Mouse (Mus musculus) liver, embryonic 12.5 days (tissue): ENCODE data around the gene 9230112D13Rik. TPM values are rescaled to one million over a fixed set of nuclear protein-coding genes. Genes with fewer than 3 reads are reported as not detected.

Experiments
- ATAC-seq: fragments of 200-750 bp; cut with Nextera tagmentation; 2 replicates; pipeline ENCODE4 v1.8.0; 2017; ENCODE audit warnings: moderate number of reproducible peaks, mild to moderate bottlenecking, moderate library complexity
- H3K27ac ChIP-seq: fragments of 300-500 bp; sonication (generic); 2 replicates; pipeline ENCODE4 v1.5.1; 2016; ENCODE audit warnings: mild to moderate bottlenecking
- H3K27me3 ChIP-seq: fragments of 300-500 bp; sonication (generic); replicated peaks from 2 replicates; pipeline ENCODE4 v1.6.1; 2016; ENCODE audit warnings: mild to moderate bottlenecking, moderate library complexity
- H3K36me3 ChIP-seq: fragments of 300-500 bp; sonication (generic); 2 replicates; pipeline ENCODE4 v1.6.1; 2016; ENCODE audit warnings: mild to moderate bottlenecking, moderate library complexity
- H3K4me1 ChIP-seq: fragments of 300-500 bp; sonication (generic); 2 replicates; pipeline ENCODE4 v1.6.1; 2016
- H3K4me2 ChIP-seq: fragments of 300-500 bp; sonication (generic); 2 replicates; pipeline ENCODE4 v1.6.1; 2016; ENCODE audit warnings: mild to moderate bottlenecking, moderate library complexity
- H3K4me3 ChIP-seq: fragments of 300-500 bp; sonication (generic); 2 replicates; pipeline ENCODE4 v1.5.1; 2016; ENCODE audit warnings: mild to moderate bottlenecking, moderate library complexity
- H3K9ac ChIP-seq: fragments of 300-500 bp; sonication (generic); 2 replicates; pipeline ENCODE4 v1.6.1; 2016; ENCODE audit warnings: mild to moderate bottlenecking, moderate library complexity
- H3K9me3 ChIP-seq: fragments of 300-500 bp; sonication (generic); replicated peaks from 2 replicates; pipeline ENCODE4 v1.6.1; 2016; ENCODE audit warnings: mild to moderate bottlenecking, moderate library complexity
- WGBS: fragments of 180-500 bp; shearing (Covaris S2); methylation state at CpG from one replicate; pipeline ENCODE4 v1.1.7; 2016; ENCODE audit not compliant: insufficient replicate concordance; 5-methylcytosine and 5-hydroxymethylcytosine counted together
- polyA plus RNA-seq: library from polyadenylated mRNA; unstranded; fragments of >200 nt; fragmentation: Nextera tagmentation; extraction: Ambion mirVana; gene quantifications from 2 replicates; pipeline ENCODE4 v1.2.1, GENCODE M21; 2016

Gene 9230112D13Rik
- polyA plus RNA-seq, 1 experiment from 2014 or later = not detected

- no peak overlapping the region for H3K4me2 ChIP-seq
- WGBS = 42% methylated on average over 1 of the region's 1 CpGs
- no peak overlapping the region for H3K4me3 ChIP-seq
- H3K27ac ChIP-seq = no peak overlapping the region
- H3K9me3 ChIP-seq = no peaks in the 10 kb centered on the region
- H3K9ac ChIP-seq = no peak overlapping the region
- no peaks in the 10 kb centered on the region for H3K27me3 ChIP-seq
- H3K4me1 ChIP-seq = peaks cover 8% of the 10 kb centered on the region; the same call in 1 of the 2 replicates
- no peaks in the 10 kb centered on the region for H3K36me3 ChIP-seq
- no peak for ATAC-seq
These were observed 31.6 kb downstream of the 9230112D13Rik start for GRCm38 (mm10) chr14:34490965-34491364.

GRCm38 (mm10) chr14:34489928-34490327 is 32.7 kb downstream of the 9230112D13Rik start:
- ATAC-seq = no peak
- no peaks in the 10 kb centered on the region for H3K27me3 ChIP-seq
- H3K9me3 ChIP-seq = no peaks in the 10 kb centered on the region
- 44% methylated on average over 2 of the region's 2 CpGs for WGBS
- H3K27ac ChIP-seq = 0 out of 2 replicates have a peak overlapping the region, but pooled peaks have one; percentile 0
- H3K9ac ChIP-seq = no peak overlapping the region
- H3K4me1 ChIP-seq = peaks cover 12% of the 10 kb centered on the region; the same call in 1 of the 2 replicates
- no peaks in the 10 kb centered on the region for H3K36me3 ChIP-seq
- H3K4me3 ChIP-seq = no peak overlapping the region
- H3K4me2 ChIP-seq = no peak overlapping the region

- Histone ChIP-seq H3K9me3 (no peaks in the 10 kb centered on the region), H3K27ac (no peak overlapping the region), H3K4me1 (peaks cover 13% of the 10 kb centered on the region; the same call in 1 of the 2 replicates), H3K27me3 (no peaks in the 10 kb centered on the region), H3K36me3 (no peaks in the 10 kb centered on the region), H3K9ac (no peak overlapping the region), H3K4me3 (no peak overlapping the region), H3K4me2 (no peak overlapping the region)
- no peak for ATAC-seq
- WGBS = 58% methylated on average over 8 of the region's 8 CpGs
These were observed 36.4 kb downstream of the 9230112D13Rik start for GRCm38 (mm10) chr14:34486169-34486568.

- H3K4me2 ChIP-seq = no peak overlapping the region
- 71% methylated on average over 6 of the region's 6 CpGs for WGBS
- H3K4me3 ChIP-seq = no peak overlapping the region
- no peak overlapping the region for H3K27ac ChIP-seq
- H3K36me3 ChIP-seq = no peaks in the 10 kb centered on the region
- ATAC-seq = no peak
- H3K27me3 ChIP-seq = no peaks in the 10 kb centered on the region
- H3K4me1 ChIP-seq = peaks cover 13% of the 10 kb centered on the region; the same call in 1 of the 2 replicates
- no peaks in the 10 kb centered on the region for H3K9me3 ChIP-seq
- no peak overlapping the region for H3K9ac ChIP-seq
These were observed 38.9 kb downstream of the 9230112D13Rik start for GRCm38 (mm10) chr14:34483469-34484341.

- no peaks in the 10 kb centered on the region for H3K27me3 ChIP-seq
- no peak overlapping the region for H3K4me2 ChIP-seq
- H3K36me3 ChIP-seq = no peaks in the 10 kb centered on the region
- H3K4me3 ChIP-seq = no peak overlapping the region
- H3K9ac ChIP-seq = no peak overlapping the region
- H3K4me1 ChIP-seq = no peaks in the 10 kb centered on the region
- no peaks in the 10 kb centered on the region for H3K9me3 ChIP-seq
- ATAC-seq = no peak
- no peak overlapping the region for H3K27ac ChIP-seq
These were observed 51.0 kb downstream of the 9230112D13Rik start for GRCm38 (mm10) chr14:34471591-34471990.

GRCm38 (mm10) chr14:34466291-34466690 is 56.3 kb downstream of the 9230112D13Rik start:
- H3K4me3 ChIP-seq = no peak overlapping the region
- ATAC-seq = no peak
- H3K27me3 ChIP-seq = no peaks in the 10 kb centered on the region
- H3K4me2 ChIP-seq = no peak overlapping the region
- H3K27ac ChIP-seq = no peak overlapping the region
- H3K36me3 ChIP-seq = no peaks in the 10 kb centered on the region
- WGBS = 57% methylated on average over 3 of the region's 3 CpGs
- H3K4me1 ChIP-seq = no peaks in the 10 kb centered on the region
- H3K9ac ChIP-seq = no peak overlapping the region
- no peaks in the 10 kb centered on the region for H3K9me3 ChIP-seq

Other genes with a start within 250 kb of the 9230112D13Rik start
- 8.2 and 9.7 TPM in 2 replicates for gene Shld2, start 212.3 kb downstream of the 9230112D13Rik start, polyA plus RNA-seq
- 137 and 145 TPM in 2 replicates for gene Glud1, start 212.1 kb downstream of the 9230112D13Rik start, polyA plus RNA-seq
- gene Fam25c, start 167.4 kb downstream of the 9230112D13Rik start, polyA plus RNA-seq = not detected in 2 replicates
- gene Sncg, start 148.0 kb downstream of the 9230112D13Rik start, polyA plus RNA-seq = 0.49 and 0.57 TPM in 2 replicates
- gene Mmrn2, start 147.3 kb downstream of the 9230112D13Rik start, polyA plus RNA-seq = 3.5 and 3.7 TPM in 2 replicates
- gene Bmpr1a, start 19.5 kb downstream of the 9230112D13Rik start, polyA plus RNA-seq = 8.6 and 8.8 TPM in 2 replicates
- 0.17 and 0.20 TPM in 2 replicates for gene Ldb3, start 65.9 kb upstream of the 9230112D13Rik start, polyA plus RNA-seq
- gene Opn4, start 77.3 kb upstream of the 9230112D13Rik start, polyA plus RNA-seq = not detected in 2 replicates
- gene Wapl, start 151.1 kb upstream of the 9230112D13Rik start, polyA plus RNA-seq = 43.8 and 46.4 TPM in 2 replicates